ENCODE assay signal across 8 mouse cellular contexts in genomic region chr5:113591751-113592230, GRCm38 (mm10). TPM values are rescaled to one million over a fixed set of nuclear protein-coding genes. Genes with fewer than 3 reads are reported as not detected.
DNase-seq lines count a peak whose midpoint lies in the region; ATAC-seq lines count a peak whose summit lies in the region.

No protein-coding gene starts in this region.

- intact Hi-C loops in left cerebral cortex, postnatal 14 days (cut with DNase I) = loop anchor here (5.0 kb wide), 1 partner anchor 219 kb away; no protein-coding TSS in a partner anchor

- no peak for ATAC-seq in erythroblast, adult 5-6 weeks (replicated peaks; ENCODE audit: low FRiP score, poor library complexity, severe bottlenecking)

- peak; percentile 15 for DNase-seq in CD4-positive, CD25-positive, alpha-beta regulatory T cell, adult 2 months (ENCODE audit: low read depth, low spot score)
- peak; percentile 97 for DNase-seq in brain, adult 2 months (ENCODE audit: low read depth, low spot score)
- peak; percentile 66 to 84 for DNase-seq in frontal cortex, postnatal 14 days (ENCODE audit: low spot score in 2 of 2)
- DNase-seq in left cerebral cortex, postnatal 14 days (ENCODE audit: low spot score in 2 of 2) = peak; percentile 85 to 95
- peak; percentile 88 to 95 for DNase-seq in right cerebral cortex, postnatal 10 days (ENCODE audit: low spot score in 2 of 2)
- no peak for DNase-seq in urinary bladder, postnatal 36 days (ENCODE audit: low spot score in 2 of 2)
- no peak for DNase-seq in ovary, adult 18-20 months (ENCODE audit: low spot score)

RNA-seq across cellular contexts. Expression of gene Cmklr1, which starts 58.4 kb away (rescaled TPM):
- total RNA-seq in left cerebral cortex, postnatal 14 days (2021) = 1 to 10 TPM; 4.2 to 5.1 TPM
- 1.5 TPM in 2 replicates for total RNA-seq in erythroblast, adult 5-6 weeks (2015; ENCODE audit: low replicate concordance)
- 0.51 and 0.70 TPM in 2 replicates for total RNA-seq in erythroblast, adult 5-6 weeks (2017; ENCODE audit: low replicate concordance)

Comparison
In these comparisons a context has a peak if more than half of its experiments do, and no peak if none do; other contexts are left out.
1. DNase-seq: peak in CD4-positive, CD25-positive, alpha-beta regulatory T cell, adult 2 months (single experiment), brain, adult 2 months (single experiment), frontal cortex, postnatal 14 days (2 of 2), left cerebral cortex, postnatal 14 days (2 of 2) and right cerebral cortex, postnatal 10 days (2 of 2); none in urinary bladder, postnatal 36 days (0 of 2) and ovary, adult 18-20 months (single experiment).